Mouse (Mus musculus) MEL (cell line): ENCODE results near the gene Pitpnc1. TPM values are rescaled to one million over a fixed set of nuclear protein-coding genes. Genes with fewer than 3 reads are reported as not detected.
A peak's percentile ranks its signal among the peaks of the same experiment; 100 is the strongest.

Experiments used
- DNase-seq: peaks from one replicate; pipeline ENCODE4 v3.0.0; 2011; ENCODE audit warnings: low read depth, low spot score
- H3K27ac ChIP-seq: 2 replicates; pipeline ENCODE4 v1.5.1; 2012; ENCODE audit warnings: low read depth, mild to moderate bottlenecking, control low read depth, low read length, moderate library complexity; ENCODE audit not compliant: control insufficient read depth
- H3K27me3 ChIP-seq, 2 experiments: fragments of 150-350 bp in 1 of 2; sonication (generic) in 1 of 2; 2 replicates each; pipeline ENCODE4 v1.6.1; 2012; ENCODE audit warnings: low read length in 2 of 2, mild to moderate bottlenecking in 2 of 2, improper control_type of control experiment in 1 of 2, moderate library complexity in 1 of 2; ENCODE audit not compliant: insufficient read depth in 2 of 2, control insufficient read depth in 1 of 2
- H3K36me3 ChIP-seq, 2 experiments: 2 replicates each; pipeline ENCODE4 v1.6.1; 2012 to 2014; ENCODE audit warnings: low read length in 2 of 2, improper control_type of control experiment in 1 of 2, inconsistent platforms in 1 of 2, mild to moderate bottlenecking in 1 of 2; ENCODE audit not compliant: insufficient read depth in 2 of 2, control insufficient read depth in 1 of 2
- H3K4me1 ChIP-seq, 2 experiments: fragments of 150-350 bp in 1 of 2; sonication (generic) in 1 of 2; 2 replicates each; pipeline ENCODE4 v1.6.1; 2012; ENCODE audit warnings: low read length in 2 of 2, improper control_type of control experiment in 1 of 2, mild to moderate bottlenecking in 1 of 2; ENCODE audit not compliant: insufficient read depth in 2 of 2, control insufficient read depth in 1 of 2
- H3K4me3 ChIP-seq, 2 experiments: fragments of 150-350 bp in 1 of 2; sonication (generic) in 1 of 2; 2 replicates each; pipeline ENCODE4 v1.5.1; 2012; ENCODE audit warnings: low read depth in 2 of 2, low read length in 2 of 2, mild to moderate bottlenecking in 2 of 2, moderate library complexity in 2 of 2, control low read depth in 1 of 2, improper control_type of control experiment in 1 of 2; ENCODE audit not compliant: control insufficient read depth in 1 of 2, insufficient read depth in 1 of 2
- H3K79me2 ChIP-seq: 2 replicates; pipeline ENCODE4 v1.6.1; 2012; ENCODE audit warnings: mild to moderate bottlenecking, low read length, moderate library complexity; ENCODE audit not compliant: control insufficient read depth, poor library complexity, insufficient read depth
- H3K9ac ChIP-seq: 2 replicates; pipeline ENCODE4 v1.6.1; 2012; ENCODE audit warnings: low read depth, mild to moderate bottlenecking, control low read depth, low read length, moderate library complexity; ENCODE audit not compliant: control insufficient read depth, poor library complexity, severe bottlenecking
- H3K9me3 ChIP-seq: fragments of 150-350 bp; sonication (generic); replicated peaks from 2 replicates; pipeline ENCODE4 v1.6.1; 2012; ENCODE audit warnings: mild to moderate bottlenecking, low read length, improper control_type of control experiment, moderate library complexity; ENCODE audit not compliant: insufficient read depth
- BHLHE40 ChIP-seq: IDR thresholded peaks from 2 replicates; pipeline ENCODE4 v1.6.1; 2012; ENCODE audit warnings: low read depth, mild to moderate bottlenecking, inconsistent platforms, low read length, improper control_type of control experiment, borderline replicate concordance
- CHD1 ChIP-seq: IDR thresholded peaks from 2 replicates; pipeline ENCODE4 v1.6.1; 2012; ENCODE audit warnings: low read depth, mild to moderate bottlenecking, inconsistent platforms, low read length, improper control_type of control experiment
- CTCF ChIP-seq, 3 experiments: IDR thresholded peaks in 2 of 3; conservative IDR thresholded peaks in 1 of 3; 2 replicates each; pipeline ENCODE4 v1.5.1; 2011 to 2012; ENCODE audit warnings: low read length in 3 of 3, low read depth in 2 of 3, mild to moderate bottlenecking in 2 of 3, improper control_type of control experiment in 1 of 3, inconsistent platforms in 1 of 3, mixed read lengths in 1 of 3, moderate library complexity in 1 of 3; ENCODE audit not compliant: control insufficient read depth in 1 of 3, insufficient read depth in 1 of 3, poor library complexity in 1 of 3, severe bottlenecking in 1 of 3
- E2F4 ChIP-seq: IDR thresholded peaks from 2 replicates; pipeline ENCODE4 v1.6.1; 2011; ENCODE audit warnings: low read depth, low read length, improper control_type of control experiment, borderline replicate concordance
- ELF1 ChIP-seq: IDR thresholded peaks from 2 replicates; pipeline ENCODE4 v1.6.1; 2014; ENCODE audit warnings: low read depth, mild to moderate bottlenecking, inconsistent platforms, low read length, improper control_type of control experiment, moderate library complexity
- EP300 ChIP-seq, 2 experiments: IDR thresholded peaks; 2 replicates each; pipeline ENCODE4 v1.6.1; 2011; ENCODE audit warnings: improper control_type of control experiment in 2 of 2, low read length in 2 of 2, low read depth in 1 of 2, mild to moderate bottlenecking in 1 of 2
- ETS1 ChIP-seq: IDR thresholded peaks from 2 replicates; pipeline ENCODE4 v1.6.1; 2012; ENCODE audit warnings: low read depth, mild to moderate bottlenecking, inconsistent platforms, low read length, improper control_type of control experiment, moderate library complexity
- GABPA ChIP-seq: IDR thresholded peaks from 2 replicates; pipeline ENCODE4 v1.6.1; 2012; ENCODE audit warnings: low read depth, mild to moderate bottlenecking, inconsistent platforms, low read length, improper control_type of control experiment, moderate library complexity
- GATA1 ChIP-seq: IDR thresholded peaks from 2 replicates; pipeline ENCODE4 v1.6.1; 2011; ENCODE audit warnings: low read depth, low read length, improper control_type of control experiment
- JUND ChIP-seq: IDR thresholded peaks from 2 replicates; pipeline ENCODE4 v1.6.1; 2011; ENCODE audit warnings: low read depth, mild to moderate bottlenecking, improper control_type of control experiment, low read length
- KAT2A ChIP-seq: conservative IDR thresholded peaks from 2 replicates; pipeline ENCODE4 v1.6.1; 2012; ENCODE audit warnings: low read depth, low read length, improper control_type of control experiment, inconsistent platforms
- MAX ChIP-seq: IDR thresholded peaks from 2 replicates; pipeline ENCODE4 v1.6.1; 2011; ENCODE audit warnings: low read length, improper control_type of control experiment
- MAZ ChIP-seq: IDR thresholded peaks from 2 replicates; pipeline ENCODE4 v1.6.1; 2012; ENCODE audit warnings: low read depth, mild to moderate bottlenecking, inconsistent platforms, low read length, improper control_type of control experiment
- MEF2A ChIP-seq: IDR thresholded peaks from 2 replicates; pipeline ENCODE4 v1.6.1; 2014; ENCODE audit warnings: low read depth, mild to moderate bottlenecking, inconsistent platforms, low read length, improper control_type of control experiment; ENCODE audit not compliant: poor library complexity, insufficient replicate concordance, severe bottlenecking; ENCODE audit errors: extremely low read depth
- MXI1 ChIP-seq: IDR thresholded peaks from 2 replicates; pipeline ENCODE4 v1.6.1; 2011; ENCODE audit warnings: mild to moderate bottlenecking, low read depth, low read length, improper control_type of control experiment
- MYB ChIP-seq: IDR thresholded peaks from 2 replicates; pipeline ENCODE4 v1.6.1; 2011; ENCODE audit warnings: mild to moderate bottlenecking, low read depth, low read length, improper control_type of control experiment
- MYC ChIP-seq: IDR thresholded peaks from 2 replicates; pipeline ENCODE4 v1.6.1; 2011; ENCODE audit warnings: low read depth, mild to moderate bottlenecking, low read length, improper control_type of control experiment, moderate library complexity
- NELFE ChIP-seq: IDR thresholded peaks from 2 replicates; pipeline ENCODE4 v1.6.1; 2011; ENCODE audit warnings: low read depth, low read length, improper control_type of control experiment
- NRF1 ChIP-seq: IDR thresholded peaks from 2 replicates; pipeline ENCODE4 v1.6.1; 2014; ENCODE audit warnings: low read depth, mild to moderate bottlenecking, inconsistent platforms, low read length, improper control_type of control experiment, moderate library complexity; ENCODE audit not compliant: poor library complexity, insufficient read depth, severe bottlenecking
- POLR2A ChIP-seq, 2 experiments: IDR thresholded peaks; 2 replicates each; pipeline ENCODE4 v1.6.1; 2011 to 2012; ENCODE audit warnings: low read length in 2 of 2, mild to moderate bottlenecking in 2 of 2, control low read depth in 1 of 2, improper control_type of control experiment in 1 of 2, low read depth in 1 of 2, moderate library complexity in 1 of 2; ENCODE audit not compliant: control insufficient read depth in 1 of 2, insufficient read depth in 1 of 2, poor library complexity in 1 of 2
- POLR2AphosphoS2 ChIP-seq: IDR thresholded peaks from 2 replicates; pipeline ENCODE4 v1.6.1; 2011; ENCODE audit warnings: low read length, improper control_type of control experiment
- POLR2AphosphoS5 ChIP-seq: IDR thresholded peaks from 2 replicates; pipeline ENCODE4 v1.6.1; 2012; ENCODE audit warnings: low read depth, borderline replicate concordance, mild to moderate bottlenecking, inconsistent platforms, low read length, moderate library complexity, mixed read lengths
- RAD21 ChIP-seq: IDR thresholded peaks from 2 replicates; pipeline ENCODE4 v1.6.1; 2011; ENCODE audit warnings: mild to moderate bottlenecking, low read depth, low read length, improper control_type of control experiment
- RCOR1 ChIP-seq: IDR thresholded peaks from 2 replicates; pipeline ENCODE4 v1.6.1; 2012; ENCODE audit warnings: low read depth, mild to moderate bottlenecking, inconsistent platforms, low read length, improper control_type of control experiment
- SIN3A ChIP-seq: IDR thresholded peaks from 2 replicates; pipeline ENCODE4 v1.6.1; 2012; ENCODE audit warnings: low read length, improper control_type of control experiment, inconsistent platforms
- SMC3 ChIP-seq: IDR thresholded peaks from 2 replicates; pipeline ENCODE4 v1.6.1; 2011; ENCODE audit warnings: low read depth, low read length, improper control_type of control experiment
- TBP ChIP-seq: IDR thresholded peaks from 2 replicates; pipeline ENCODE4 v1.8.0; 2011; ENCODE audit warnings: low read depth, low read length, improper control_type of control experiment
- TCF12 ChIP-seq: IDR thresholded peaks from 2 replicates; pipeline ENCODE4 v1.6.1; 2014; ENCODE audit warnings: low read depth, mild to moderate bottlenecking, inconsistent platforms, low read length, improper control_type of control experiment, moderate library complexity
- UBTF ChIP-seq: IDR thresholded peaks from 2 replicates; pipeline ENCODE4 v1.6.1; 2012; ENCODE audit warnings: low read depth, mild to moderate bottlenecking, inconsistent platforms, low read length, improper control_type of control experiment, moderate library complexity, borderline replicate concordance; ENCODE audit not compliant: insufficient read depth
- USF1 ChIP-seq: IDR thresholded peaks from 2 replicates; pipeline ENCODE4 v1.6.1; 2014; ENCODE audit warnings: low read depth, mild to moderate bottlenecking, inconsistent platforms, low read length, improper control_type of control experiment, moderate library complexity
- USF2 ChIP-seq, 2 experiments: IDR thresholded peaks; 2 replicates each; pipeline ENCODE4 v1.6.1; 2011 to 2012; ENCODE audit warnings: improper control_type of control experiment in 2 of 2, low read length in 2 of 2, borderline replicate concordance in 1 of 2, inconsistent platforms in 1 of 2, low read depth in 1 of 2, mild to moderate bottlenecking in 1 of 2; ENCODE audit not compliant: insufficient read depth in 1 of 2
- ZC3H11A ChIP-seq: IDR thresholded peaks from 2 replicates; pipeline ENCODE4 v1.6.1; 2012; ENCODE audit warnings: low read depth, mild to moderate bottlenecking, inconsistent platforms, low read length, improper control_type of control experiment
- ZMIZ1 ChIP-seq: IDR thresholded peaks from 2 replicates; pipeline ENCODE4 v1.6.1; 2012; ENCODE audit warnings: low read depth, mild to moderate bottlenecking, inconsistent platforms, low read length, improper control_type of control experiment, moderate library complexity
- ZNF384 ChIP-seq: IDR thresholded peaks from 2 replicates; pipeline ENCODE4 v1.6.1; 2012; ENCODE audit warnings: low read depth, mild to moderate bottlenecking, inconsistent platforms, low read length, improper control_type of control experiment
- polyA plus RNA-seq, 2 experiments: library from polyadenylated mRNA; stranded (reverse) in 1 of 2; unstranded in 1 of 2; fragments of >175 nt in 1 of 2; fragments of >200 nt in 1 of 2; gene quantifications; 2 replicates each; pipeline versions ENCODE4 v1.2.1 to v1.2.4; 2012; ENCODE audit warnings: low replicate concordance in 2 of 2, low read depth in 1 of 2; ENCODE audit not compliant: insufficient read length in 2 of 2, insufficient read depth in 1 of 2, missing spikeins in 1 of 2
- total RNA-seq: library from RNA; depleted of rRNA; stranded (reverse); fragments of 300-350 nt; gene quantifications from 2 replicates; pipeline ENCODE4 v1.2.3, GENCODE M21; 2012

Gene Pitpnc1
- total and polyA plus RNA-seq, 3 experiments = 19.3 to 25.3 TPM; not detected in 1

DNA sequence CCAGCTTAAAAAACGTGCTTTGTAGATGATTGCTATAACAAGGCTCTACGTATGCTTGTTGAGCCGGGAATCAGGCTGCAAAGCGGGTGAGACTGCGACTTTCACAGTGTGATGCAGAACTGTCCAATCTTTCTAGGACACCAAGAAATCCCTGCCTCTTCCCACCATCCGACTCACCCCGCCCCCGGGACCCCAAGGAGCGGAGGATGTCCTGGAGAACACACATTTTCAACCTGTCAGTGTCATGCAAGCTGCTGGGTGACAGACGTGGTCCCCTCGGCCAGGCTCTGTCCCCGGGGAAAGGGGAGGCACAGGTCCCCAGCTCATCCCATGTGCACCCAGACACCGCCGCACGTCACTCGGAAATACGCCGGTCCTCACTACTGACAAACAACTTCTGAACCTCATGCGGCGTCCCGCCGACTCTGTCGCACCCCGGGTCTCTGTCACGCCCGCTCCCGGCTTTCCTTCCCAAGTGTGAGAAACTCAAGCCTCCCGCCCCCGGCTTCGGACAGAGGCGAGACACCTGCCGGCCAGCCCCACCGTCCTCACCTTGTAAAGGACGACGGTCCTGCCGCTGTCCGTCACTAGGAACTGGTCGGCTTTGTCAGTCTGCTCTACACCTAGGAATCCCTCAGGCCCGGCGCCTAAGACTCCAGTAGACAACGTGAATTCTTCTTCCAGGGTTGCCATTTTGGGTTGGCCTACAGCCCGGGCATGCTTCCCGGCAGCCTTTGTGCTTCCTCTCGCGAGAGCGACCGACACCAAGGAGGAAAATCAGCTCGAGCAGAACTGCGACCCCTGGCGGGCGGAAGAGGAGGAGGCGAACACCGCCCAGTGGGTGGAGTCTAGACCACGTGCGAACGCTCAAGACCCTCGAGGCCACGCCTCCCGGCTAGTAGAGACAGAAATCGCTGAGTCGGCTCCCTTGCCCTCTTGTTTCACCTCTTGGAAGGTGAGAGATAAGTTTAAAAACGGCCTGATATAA is 281.6 kb downstream of the Pitpnc1 start, which contains the start of gene Nol11:
Gene Nol11, minus strand, starts transcription at position 817 of the 988 bp plus-strand sequence.
- peak; percentile 100 for DNase-seq
- Histone ChIP-seq H3K36me3 (peaks cover 12 to 16% of the 10 kb centered on the region in 2 experiments), H3K27me3 (no peaks in the 10 kb centered on the region), H3K4me1 (peaks cover 0 to 3% of the 10 kb centered on the region in 2 experiments; a peak in 1 of 4 replicates), H3K9me3 (no peaks in the 10 kb centered on the region), H3K4me3 (peak within 1 kb of the TSS; percentile 67 to 86), H3K9ac (peak within 1 kb of the TSS; percentile 89), H3K27ac (peak within 1 kb of the TSS; percentile 68), H3K79me2 (peaks cover 22% of the 10 kb centered on the region)
- TF ChIP-seq ZMIZ1 (peak; percentile 89), MXI1 (peak; percentile 97), MEF2A (no peak), GABPA (no peak), NRF1 (peak; percentile 44; the same call in 1 of the 2 replicates), MYB (no peak), USF2 (IDR thresholded peaks at IDR 0.05; ENCODE audit: borderline replicate concordance in 1 of 2, insufficient read depth in 1 of 2, low read depth in 1 of 2, low read length in 2 of 2) (peak in 1 of 2 experiments; percentile 26; a peak in 1 of 4 replicates), ZNF384 (peak; percentile 50; the same call in 1 of the 2 replicates), ETS1 (peak; percentile 68), CTCF (IDR thresholded peaks at IDR 0.05 in 2 of 3, conservative IDR thresholded peaks at IDR 0.05 in 1 of 3; ENCODE audit: control insufficient read depth in 1 of 3, insufficient read depth in 1 of 3, low read depth in 2 of 3, low read length in 3 of 3, poor library complexity in 1 of 3, severe bottlenecking in 1 of 3) (peak; percentile 82 to 98 (median 96)), SMC3 (peak; percentile 21; the same call in 1 of the 2 replicates), UBTF (no peak), NELFE (peak; percentile 94), POLR2AphosphoS2 (peak; percentile 93), USF1 (peak; percentile 95), MYC (peak; percentile 99), EP300 (IDR thresholded peaks at IDR 0.05; ENCODE audit: low read depth in 1 of 2, low read length in 2 of 2) (no peak), POLR2A (IDR thresholded peaks at IDR 0.05; ENCODE audit: control insufficient read depth in 1 of 2, insufficient read depth in 1 of 2, low read depth in 1 of 2, low read length in 2 of 2, poor library complexity in 1 of 2) (peak; percentile 90 to 99), RCOR1 (no peak), ELF1 (peak; percentile 93), CHD1 (0 out of 2 replicates have a peak, but pooled peaks have one; percentile 35), RAD21 (no peak; the same call in 1 of the 2 replicates), MAZ (0 out of 2 replicates have a peak, but pooled peaks have one; percentile 12), KAT2A (no peak; the same call in 1 of the 2 replicates), GATA1 (no peak; the same call in 1 of the 2 replicates), MAX (peak; percentile 98), TBP (peak; percentile 96), TCF12 (peak; percentile 78), E2F4 (no peak), JUND (peak; percentile 29; the same call in 1 of the 2 replicates), SIN3A (peak; percentile 96), BHLHE40 (peak; percentile 66; the same call in 1 of the 2 replicates), ZC3H11A (no peak), POLR2AphosphoS5 (no peak)
